In genomic region chr11:98438331-98439158, GRCm38 (mm10) we compare ENCODE assay signal across 8 mouse cellular contexts. TPM values are rescaled to one million over a fixed set of nuclear protein-coding genes. Genes with fewer than 3 reads are reported as not detected.
DNase-seq lines count a peak whose midpoint lies in the region; ATAC-seq and TF ChIP-seq lines count a peak whose summit lies in the region.

Gene Mien1 (minus strand): TSS chr11:98438991.

- H3K36me3 ChIP-seq in embryonic facial prominence, embryonic 14.5 days (ENCODE audit: control insufficient read depth, insufficient read depth, low read length), result peaks cover 40% of the 10 kb centered on the region
- H3K36me3 ChIP-seq in limb, embryonic 14.5 days (ENCODE audit: control insufficient read depth, insufficient read depth, low read length), result peaks cover 39% of the 10 kb centered on the region
- H3K36me3 ChIP-seq in midbrain, postnatal 0 days (ENCODE audit: insufficient read depth, low read length), result peaks cover 8% of the 10 kb centered on the region

- peak within 1 kb of the TSS; percentile 69 for H3K9ac ChIP-seq in embryonic facial prominence, embryonic 14.5 days (ENCODE audit: low read depth, low read length)
- peak within 1 kb of the TSS; percentile 47 for H3K9ac ChIP-seq in limb, embryonic 14.5 days (ENCODE audit: low read depth, low read length, severe bottlenecking)
- peak within 1 kb of the TSS; percentile 65 for H3K9ac ChIP-seq in midbrain, postnatal 0 days (replicated peaks; ENCODE audit: low read length, poor library complexity, severe bottlenecking)

- H3K4me3 ChIP-seq in embryonic facial prominence, embryonic 14.5 days (ENCODE audit: low read depth, low read length), result peak within 1 kb of the TSS; percentile 53
- H3K4me3 ChIP-seq in limb, embryonic 14.5 days (replicated peaks; ENCODE audit: low read length), result peak within 1 kb of the TSS; percentile 52
- peak within 1 kb of the TSS; percentile 71 for H3K4me3 ChIP-seq in midbrain, postnatal 0 days (ENCODE audit: low read depth, low read length)

- WGBS in embryonic facial prominence, embryonic 14.5 days, result 1% methylated on average over 33 of the region's 43 CpGs
- WGBS in limb, embryonic 14.5 days, result 3% methylated on average over 42 of the region's 43 CpGs
- 3% methylated on average over 43 of the region's 43 CpGs for WGBS in midbrain, postnatal 0 days

- no peak for TF ChIP-seq POLR2A in limb, embryonic 14.5 days (IDR thresholded peaks at IDR 0.05; ENCODE audit: borderline replicate concordance, extremely low read depth, insufficient read depth, insufficient read length)

- H3K27me3 ChIP-seq in embryonic facial prominence, embryonic 14.5 days (replicated peaks; ENCODE audit: control insufficient read depth, insufficient read depth, low read length), result no peaks in the 10 kb centered on the region
- no peaks in the 10 kb centered on the region for H3K27me3 ChIP-seq in limb, embryonic 14.5 days (ENCODE audit: control insufficient read depth, insufficient read depth, low read length)
- no peaks in the 10 kb centered on the region for H3K27me3 ChIP-seq in midbrain, postnatal 0 days (ENCODE audit: insufficient read depth, low read length)

- ATAC-seq in embryonic facial prominence, embryonic 14.5 days (ENCODE audit: low read depth), result peak; percentile 91
- ATAC-seq in limb, embryonic 14.5 days (ENCODE audit: low FRiP score, low read depth), result peak; percentile 92
- ATAC-seq in midbrain, postnatal 0 days (ENCODE audit: low FRiP score), result peak; percentile 88

- no peaks in the 10 kb centered on the region for H3K9me3 ChIP-seq in embryonic facial prominence, embryonic 14.5 days (ENCODE audit: control insufficient read depth, low read length)
- no peaks in the 10 kb centered on the region for H3K9me3 ChIP-seq in limb, embryonic 14.5 days (ENCODE audit: control insufficient read depth, low read length)
- no peaks in the 10 kb centered on the region for H3K9me3 ChIP-seq in midbrain, postnatal 0 days (ENCODE audit: low read length)

- peak; percentile 97 for TF ChIP-seq CTCF in midbrain, postnatal 0 days (IDR thresholded peaks at IDR 0.05)

- no peaks in the 10 kb centered on the region for H3K4me1 ChIP-seq in embryonic facial prominence, embryonic 14.5 days (ENCODE audit: control insufficient read depth, insufficient read depth, low read length)
- H3K4me1 ChIP-seq in limb, embryonic 14.5 days (ENCODE audit: control insufficient read depth, insufficient read depth, low read length), result no peaks in the 10 kb centered on the region
- H3K4me1 ChIP-seq in midbrain, postnatal 0 days (ENCODE audit: insufficient read depth, low read length), result 0 out of 2 replicates have a peak, but pooled peaks cover 4% of the 10 kb centered on the region

- H3K27ac ChIP-seq in embryonic facial prominence, embryonic 14.5 days (replicated peaks; ENCODE audit: low read depth, low read length), result no peak within 1 kb of the TSS; the same call in 1 of the 2 replicates
- no peak within 1 kb of the TSS for H3K27ac ChIP-seq in limb, embryonic 14.5 days (replicated peaks; ENCODE audit: low read depth, low read length)
- peak within 1 kb of the TSS; percentile 62 for H3K27ac ChIP-seq in midbrain, postnatal 0 days (ENCODE audit: low read depth, low read length)

- DNase-seq in 3T3-L1 (ENCODE audit: low read depth, low spot score), result peak; percentile 91
- peak; percentile 92 to 98 for DNase-seq in adrenal gland, postnatal 4 days (ENCODE audit: low spot score in 2 of 2)
- DNase-seq in embryonic facial prominence, embryonic 14.5 days (ENCODE audit: low spot score), result peak; percentile 91
- peak; percentile 94 for DNase-seq in heart, adult 8-10 months (ENCODE audit: low spot score)
- DNase-seq in kidney, adult 9 months, result peak; percentile 96
- peak; percentile 86 for DNase-seq in limb, embryonic 14.5 days (ENCODE audit: low spot score)
- DNase-seq in midbrain, postnatal 0 days (ENCODE audit: low spot score), result peak; percentile 92
- peak; percentile 93 to 97 for DNase-seq in spleen, postnatal 14 days (ENCODE audit: low spot score in 2 of 2)

- peak within 1 kb of the TSS; percentile 78 for H3K4me2 ChIP-seq in embryonic facial prominence, embryonic 14.5 days (ENCODE audit: low read depth, low read length)
- peak within 1 kb of the TSS; percentile 48 for H3K4me2 ChIP-seq in limb, embryonic 14.5 days (replicated peaks; ENCODE audit: low read depth, low read length, severe bottlenecking)
- H3K4me2 ChIP-seq in midbrain, postnatal 0 days (ENCODE audit: low read depth, low read length, poor library complexity, severe bottlenecking), result peak within 1 kb of the TSS; percentile 77

RNA-seq across cellular contexts. Expression of gene Mien1, which starts in this region (rescaled TPM):
- total RNA-seq in adrenal gland, postnatal 4 days (2021), result 10 to 100 TPM; 53.5 to 55.3 TPM
- 92.4 and 102 TPM in 2 replicates for polyA plus RNA-seq in embryonic facial prominence, embryonic 14.5 days (2014; fragmentation: Nextera tagmentation; extraction: Ambion mirVana)
- total RNA-seq in heart, adult 8-10 months (2022), result 10 to 100 TPM; 66.9 to 78.4 (median 71.0) TPM
- 44.8 and 48.5 TPM in 2 replicates for polyA plus RNA-seq in limb, embryonic 14.5 days (2012; rRNA removed)
- 84.8 and 86.8 TPM in 2 replicates for polyA plus RNA-seq in limb, embryonic 14.5 days (2014; fragmentation: Nextera tagmentation; extraction: Ambion mirVana)
- 68.3 and 79.2 TPM in 2 replicates for total RNA-seq in midbrain, postnatal 0 days (2014; rRNA removed)
- polyA plus RNA-seq in midbrain, postnatal 0 days (2015; fragmentation: Nextera tagmentation; extraction: Ambion mirVana), result 243 and 246 TPM in 2 replicates
